Mouse (Mus musculus): ENCODE results near the gene Ccdc172. TPM values are rescaled to one million over a fixed set of nuclear protein-coding genes. Genes with fewer than 3 reads are reported as not detected.

Gene Ccdc172
- polyA plus RNA-seq, 1 experiment: not detected

DNA sequence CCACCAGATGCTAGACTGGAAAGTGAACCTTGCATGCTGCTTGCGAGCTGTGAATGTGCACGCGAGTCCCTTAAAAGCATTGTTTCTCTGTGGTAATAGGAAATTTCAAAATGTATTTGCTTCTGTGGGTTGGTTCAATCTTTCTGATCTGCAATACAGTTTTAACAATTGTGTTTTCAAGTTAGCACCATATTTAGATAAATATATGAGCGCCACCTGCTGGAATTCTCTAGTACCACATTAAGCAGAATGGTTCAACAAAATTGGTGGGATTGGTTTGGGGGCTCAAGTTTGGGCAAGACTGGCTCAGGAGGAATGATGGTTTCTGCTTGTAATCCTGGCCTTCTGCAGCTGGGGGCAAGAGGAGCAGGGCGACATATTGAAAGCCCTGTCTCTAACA, 46.6 kb downstream of the Ccdc172 start:
- H3K36me3 ChIP-seq (replicated peaks; ENCODE audit: low read length): no peaks in the 10 kb centered on the region
- H3K27me3 ChIP-seq (replicated peaks): peaks cover 2% of the 10 kb centered on the region
- H3K9me3 ChIP-seq: no peaks in the 10 kb centered on the region
- no peak for TF ChIP-seq FLI1 (IDR thresholded peaks at IDR 0.05; ENCODE audit: low read length)
- no peak for TF ChIP-seq GATA1 (IDR thresholded peaks at IDR 0.05; ENCODE audit: borderline replicate concordance, low read length)
- no peaks in the 10 kb centered on the region for H3K4me1 ChIP-seq
- H3K4me3 ChIP-seq (replicated peaks): no peak overlapping the region

DNA sequence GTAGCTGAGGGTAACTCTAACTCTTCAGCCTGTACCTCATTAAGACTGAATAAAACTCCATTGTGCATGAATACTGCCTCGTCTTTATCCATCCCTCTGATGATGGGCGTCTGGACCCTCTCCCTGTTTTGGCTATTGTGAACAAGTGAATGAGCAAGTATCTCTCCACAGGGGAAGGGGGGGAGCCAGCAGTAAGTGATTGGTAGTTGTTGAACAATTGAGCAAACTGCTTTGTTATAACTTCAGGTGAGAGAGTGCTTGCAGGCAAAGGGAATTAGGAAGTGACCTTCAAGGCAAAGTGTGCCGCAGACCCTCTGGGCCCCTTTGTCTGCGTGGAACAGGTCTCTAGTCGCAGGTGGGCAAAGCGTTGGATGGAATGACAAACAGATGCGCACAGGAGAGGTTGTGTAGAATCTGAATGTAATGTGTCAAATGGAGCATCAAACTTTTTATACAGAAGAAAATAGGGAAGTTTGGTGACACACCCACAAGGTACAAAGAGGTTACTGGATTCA, 50.6 kb downstream of the Ccdc172 start:
- Histone ChIP-seq H3K9me3 (no peaks in the 10 kb centered on the region), H3K4me3 (replicated peaks) (no peak overlapping the region), H3K36me3 (replicated peaks; ENCODE audit: low read length) (no peaks in the 10 kb centered on the region), H3K4me1 (no peaks in the 10 kb centered on the region), H3K27me3 (replicated peaks) (no peaks in the 10 kb centered on the region)
- TF ChIP-seq FLI1 (IDR thresholded peaks at IDR 0.05; ENCODE audit: low read length) (no peak), GATA1 (IDR thresholded peaks at IDR 0.05; ENCODE audit: borderline replicate concordance, low read length) (no peak)

- Histone ChIP-seq H3K4me1 (no peaks in the 10 kb centered on the region), H3K4me3 (replicated peaks) (no peak overlapping the region), H3K9me3 (no peaks in the 10 kb centered on the region), H3K27me3 (replicated peaks) (no peaks in the 10 kb centered on the region), H3K36me3 (replicated peaks; ENCODE audit: low read length) (no peaks in the 10 kb centered on the region)
- no peak for TF ChIP-seq FLI1 (IDR thresholded peaks at IDR 0.05; ENCODE audit: low read length)
- TF ChIP-seq GATA1 (IDR thresholded peaks at IDR 0.05; ENCODE audit: borderline replicate concordance, low read length): no peak
These were observed 59.8 kb downstream of the Ccdc172 start for GRCm38 (mm10) chr19:58571566-58571965.

- Histone ChIP-seq H3K4me1 (no peaks in the 10 kb centered on the region), H3K36me3 (replicated peaks; ENCODE audit: low read length) (no peaks in the 10 kb centered on the region), H3K9me3 (no peaks in the 10 kb centered on the region), H3K4me3 (replicated peaks) (no peak overlapping the region), H3K27me3 (replicated peaks) (no peaks in the 10 kb centered on the region)
- TF ChIP-seq FLI1 (IDR thresholded peaks at IDR 0.05; ENCODE audit: low read length) (no peak), GATA1 (IDR thresholded peaks at IDR 0.05; ENCODE audit: borderline replicate concordance, low read length) (no peak)
These were observed 60.8 kb downstream of the Ccdc172 start for GRCm38 (mm10) chr19:58572429-58573071.

DNA sequence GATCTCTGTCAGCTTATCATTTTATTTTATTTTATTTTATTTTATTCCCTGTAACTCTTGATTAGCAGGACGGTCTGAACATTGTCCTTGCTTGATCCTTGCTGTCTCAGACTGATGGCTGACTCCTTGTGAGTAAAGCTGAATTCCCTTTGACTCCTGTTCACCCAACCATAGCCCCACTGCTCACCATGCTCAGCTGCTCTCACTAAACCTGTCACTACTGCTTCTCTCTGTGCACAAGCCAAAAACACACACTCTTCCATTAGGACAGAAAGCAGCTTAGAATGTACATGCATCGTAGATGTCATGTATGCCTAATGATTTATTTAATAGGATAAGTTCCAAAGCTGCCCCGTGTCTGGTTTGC, 61.3 kb downstream of the Ccdc172 start:
- H3K4me3 ChIP-seq (replicated peaks): no peak overlapping the region
- H3K4me1 ChIP-seq: no peaks in the 10 kb centered on the region
- H3K27me3 ChIP-seq (replicated peaks): no peaks in the 10 kb centered on the region
- TF ChIP-seq GATA1 (IDR thresholded peaks at IDR 0.05; ENCODE audit: borderline replicate concordance, low read length) (no peak), FLI1 (IDR thresholded peaks at IDR 0.05; ENCODE audit: low read length) (no peak)
- no peaks in the 10 kb centered on the region for H3K36me3 ChIP-seq (replicated peaks; ENCODE audit: low read length)
- H3K9me3 ChIP-seq: no peaks in the 10 kb centered on the region

- H3K4me3 ChIP-seq (replicated peaks): no peak overlapping the region
- no peaks in the 10 kb centered on the region for H3K9me3 ChIP-seq
- no peaks in the 10 kb centered on the region for H3K36me3 ChIP-seq (replicated peaks; ENCODE audit: low read length)
- H3K27me3 ChIP-seq (replicated peaks): no peaks in the 10 kb centered on the region
- no peak for TF ChIP-seq GATA1 (IDR thresholded peaks at IDR 0.05; ENCODE audit: borderline replicate concordance, low read length)
- TF ChIP-seq FLI1 (IDR thresholded peaks at IDR 0.05; ENCODE audit: low read length): no peak
- no peaks in the 10 kb centered on the region for H3K4me1 ChIP-seq
These were observed 70.2 kb downstream of the Ccdc172 start for GRCm38 (mm10) chr19:58582018-58582417.

- no peak for TF ChIP-seq FLI1 (IDR thresholded peaks at IDR 0.05; ENCODE audit: low read length)
- TF ChIP-seq GATA1 (IDR thresholded peaks at IDR 0.05; ENCODE audit: borderline replicate concordance, low read length): no peak
- Histone ChIP-seq H3K36me3 (replicated peaks; ENCODE audit: low read length) (no peaks in the 10 kb centered on the region), H3K4me1 (no peaks in the 10 kb centered on the region), H3K27me3 (replicated peaks) (no peaks in the 10 kb centered on the region), H3K4me3 (replicated peaks) (no peak overlapping the region), H3K9me3 (no peaks in the 10 kb centered on the region)
These were observed 71.2 kb downstream of the Ccdc172 start for GRCm38 (mm10) chr19:58582956-58583355.

DNA sequence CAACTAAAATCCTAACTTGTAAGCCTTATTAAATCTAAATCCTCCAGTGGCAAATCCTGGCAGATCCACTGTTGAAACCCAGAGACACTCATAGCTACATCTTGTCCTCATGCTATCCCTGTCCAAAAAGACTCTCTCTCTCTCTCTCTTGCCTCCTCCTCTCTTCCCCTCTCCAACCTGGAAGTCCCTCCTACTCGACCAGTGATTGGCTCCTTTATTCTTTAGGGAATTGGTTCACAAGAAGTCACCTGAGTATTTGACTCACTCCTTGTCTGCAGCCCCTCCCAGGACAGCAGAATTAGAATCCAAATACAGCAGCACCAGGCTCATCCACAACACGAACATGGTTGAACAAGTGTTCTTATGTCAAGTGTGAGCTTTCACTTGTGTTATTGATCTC, 74.3 kb downstream of the Ccdc172 start:
- no peak for TF ChIP-seq FLI1 (IDR thresholded peaks at IDR 0.05; ENCODE audit: low read length)
- TF ChIP-seq GATA1 (IDR thresholded peaks at IDR 0.05; ENCODE audit: borderline replicate concordance, low read length): no peak
- Histone ChIP-seq H3K36me3 (replicated peaks; ENCODE audit: low read length) (no peaks in the 10 kb centered on the region), H3K4me1 (no peaks in the 10 kb centered on the region), H3K27me3 (replicated peaks) (no peaks in the 10 kb centered on the region), H3K4me3 (replicated peaks) (no peak overlapping the region), H3K9me3 (no peaks in the 10 kb centered on the region; the same call in 1 of the 2 replicates)

DNA sequence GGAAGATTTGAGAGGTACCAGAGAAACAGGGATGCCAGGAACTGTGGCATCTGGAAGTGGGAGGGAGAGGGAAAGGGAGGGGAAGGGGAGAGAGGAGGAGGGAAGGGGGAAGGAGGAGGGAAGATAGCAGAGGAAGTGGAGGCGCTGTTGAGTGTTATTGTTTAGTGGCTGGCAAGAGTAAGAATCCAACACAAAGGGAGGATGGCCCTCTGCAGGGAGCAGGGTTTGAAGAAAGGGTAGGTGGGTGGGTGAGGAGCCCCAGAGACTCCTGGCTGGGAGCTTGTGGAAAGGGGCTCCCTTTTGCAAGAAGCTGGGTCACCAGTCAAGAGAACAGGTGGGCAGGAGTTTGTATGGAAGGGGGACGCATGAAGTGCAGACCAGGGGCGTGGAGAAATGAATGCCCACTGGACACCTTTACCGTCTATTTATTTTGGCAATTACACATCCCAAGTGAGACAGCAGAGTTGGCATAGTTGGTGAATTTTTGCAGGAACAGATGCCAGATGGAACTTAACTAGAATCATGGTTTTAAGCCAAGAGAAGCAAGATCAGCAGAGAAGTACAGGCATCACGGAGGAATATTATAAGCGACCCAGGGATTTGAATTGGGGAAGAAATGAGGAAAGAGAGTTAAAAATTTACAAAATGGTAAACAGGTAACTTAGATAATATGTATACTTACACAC, 78.6 kb downstream of the Ccdc172 start:
- H3K4me3 ChIP-seq (replicated peaks): no peak overlapping the region
- peaks cover 27% of the 10 kb centered on the region for H3K9me3 ChIP-seq
- H3K4me1 ChIP-seq: no peaks in the 10 kb centered on the region
- H3K36me3 ChIP-seq (replicated peaks; ENCODE audit: low read length): no peaks in the 10 kb centered on the region
- no peak for TF ChIP-seq FLI1 (IDR thresholded peaks at IDR 0.05; ENCODE audit: low read length)
- no peak for TF ChIP-seq GATA1 (IDR thresholded peaks at IDR 0.05; ENCODE audit: borderline replicate concordance, low read length)
- H3K27me3 ChIP-seq (replicated peaks): no peaks in the 10 kb centered on the region

DNA sequence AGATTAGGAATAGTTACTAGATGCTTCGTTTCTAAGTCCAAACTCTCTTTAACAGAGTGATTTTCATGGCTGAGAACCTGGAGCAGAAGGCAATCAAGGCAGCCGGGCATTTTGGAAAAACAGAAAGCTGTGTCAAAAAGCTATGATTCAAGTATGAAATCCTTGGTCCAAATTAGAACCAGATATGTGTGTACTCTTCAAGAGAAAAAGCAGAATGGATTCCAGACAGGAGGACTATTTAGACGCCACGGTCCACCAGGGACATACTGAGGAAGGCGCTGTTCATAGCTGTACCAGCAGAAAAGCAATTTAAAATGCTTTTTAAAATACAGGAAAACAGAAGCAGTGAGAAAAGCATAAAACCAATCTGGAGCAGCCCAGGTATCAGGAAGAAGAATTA, 88.6 kb downstream of the Ccdc172 start:
- Histone ChIP-seq H3K4me1 (no peaks in the 10 kb centered on the region), H3K27me3 (replicated peaks) (no peaks in the 10 kb centered on the region), H3K36me3 (replicated peaks; ENCODE audit: low read length) (no peaks in the 10 kb centered on the region), H3K9me3 (peaks cover 39% of the 10 kb centered on the region), H3K4me3 (replicated peaks) (no peak overlapping the region)
- TF ChIP-seq FLI1 (IDR thresholded peaks at IDR 0.05; ENCODE audit: low read length) (no peak), GATA1 (IDR thresholded peaks at IDR 0.05; ENCODE audit: borderline replicate concordance, low read length) (no peak)

Other genes with a start within 250 kb of the Ccdc172 start
- not detected in 2 replicates for gene Gfra1, start 56.1 kb upstream of the Ccdc172 start, polyA plus RNA-seq (2012; ENCODE audit: insufficient read depth, low replicate concordance)
- gene Pnlip, start 140.5 kb downstream of the Ccdc172 start, polyA plus RNA-seq (2012; ENCODE audit: insufficient read depth, low replicate concordance): not detected in 2 replicates
- not detected in 2 replicates for gene Pnliprp1, start 216.9 kb downstream of the Ccdc172 start, polyA plus RNA-seq (2012; ENCODE audit: insufficient read depth, low replicate concordance)
- gene Pnliprp2, start 247.7 kb downstream of the Ccdc172 start, polyA plus RNA-seq (2012; ENCODE audit: insufficient read depth, low replicate concordance): not detected in 2 replicates